Mouse (Mus musculus) thymus, postnatal 0 days (tissue): Measurements from ENCODE around the gene Olfr685. TPM values are rescaled to one million over a fixed set of nuclear protein-coding genes. Genes with fewer than 3 reads are reported as not detected.

Experiments
- DNase-seq: peaks from one replicate; pipeline ENCODE4 v3.0.0-alpha.2; 2015; ENCODE audit warnings: low spot score
- polyA plus RNA-seq: library from polyadenylated mRNA; unstranded; fragments of >200 nt; fragmentation: Nextera tagmentation; extraction: Ambion mirVana; gene quantifications from 2 replicates; pipeline ENCODE4 v1.2.1, GENCODE M21; 2015

Gene Olfr685
- not detected in 2 replicates for polyA plus RNA-seq

- no peak for DNase-seq
Observed at GRCm38 (mm10) chr7:105185912-105186311, at the start of gene Olfr685. Olfr685 (minus strand) TSS chr7:105186012.

GRCm38 (mm10) chr7:105229386-105229785 lies 43.6 kb upstream of the Olfr685 start:
- no peak for DNase-seq

GRCm38 (mm10) chr7:105228138-105228537 lies 42.3 kb upstream of the Olfr685 start:
- DNase-seq, result no peak

- no peak for DNase-seq
Observed at GRCm38 (mm10) chr7:105226703-105227102, 40.9 kb upstream of the Olfr685 start.

GRCm38 (mm10) chr7:105226072-105226471 lies 40.3 kb upstream of the Olfr685 start:
- no peak for DNase-seq

- no peak for DNase-seq
Observed at GRCm38 (mm10) chr7:105218281-105218680, 32.5 kb upstream of the Olfr685 start.

- no peak for DNase-seq
Observed at GRCm38 (mm10) chr7:105214761-105215160, 28.9 kb upstream of the Olfr685 start.

GRCm38 (mm10) chr7:105207385-105207784 lies 21.6 kb upstream of the Olfr685 start, which contains the start of gene Olfr686:
Olfr686 (minus strand) TSS chr7:105207485.
- DNase-seq, result no peak

- no peak for DNase-seq
Observed at GRCm38 (mm10) chr7:105170773-105171172, 15.0 kb downstream of the Olfr685 start.

- DNase-seq, result no peak
Observed at GRCm38 (mm10) chr7:105163553-105163952, 22.3 kb downstream of the Olfr685 start, which contains the start of gene Olfr684. Olfr684 (minus strand) TSS chr7:105163653.

- DNase-seq, result no peak
Observed at GRCm38 (mm10) chr7:105146912-105147311, 38.9 kb downstream of the Olfr685 start, which contains the start of gene Olfr683. Olfr683 (minus strand) TSS chr7:105147012.

GRCm38 (mm10) chr7:105141275-105141674 lies 44.5 kb downstream of the Olfr685 start:
- DNase-seq, result no peak

Other genes with a start within 250 kb of the Olfr685 start
- not detected in 2 replicates for gene Olfr670, start 223.4 kb downstream of the Olfr685 start, polyA plus RNA-seq
- not detected in 2 replicates for gene Olfr671, start 206.9 kb downstream of the Olfr685 start, polyA plus RNA-seq
- gene Olfr672, start 184.0 kb downstream of the Olfr685 start, polyA plus RNA-seq, result not detected in 2 replicates
- not detected in 2 replicates for gene Olfr675, start 157.6 kb downstream of the Olfr685 start, polyA plus RNA-seq
- not detected in 2 replicates for gene Olfr676, start 153.3 kb downstream of the Olfr685 start, polyA plus RNA-seq
- gene Olfr677, start 134.6 kb downstream of the Olfr685 start, polyA plus RNA-seq, result not detected in 2 replicates
- gene Olfr678, start 121.5 kb downstream of the Olfr685 start, polyA plus RNA-seq, result not detected in 2 replicates
- not detected in 2 replicates for gene Olfr679, start 104.8 kb downstream of the Olfr685 start, polyA plus RNA-seq
- not detected in 2 replicates for gene Olfr680-ps1, start 93.2 kb downstream of the Olfr685 start, polyA plus RNA-seq
- not detected in 2 replicates for gene Olfr681, start 69.2 kb downstream of the Olfr685 start, polyA plus RNA-seq
- not detected in 2 replicates for gene Olfr683, start 39.0 kb downstream of the Olfr685 start, polyA plus RNA-seq
- not detected in 2 replicates for gene Olfr684, start 22.4 kb downstream of the Olfr685 start, polyA plus RNA-seq
- gene Olfr686, start 21.5 kb upstream of the Olfr685 start, polyA plus RNA-seq, result not detected in 2 replicates
- gene Olfr688, start 102.1 kb upstream of the Olfr685 start, polyA plus RNA-seq, result not detected in 2 replicates
- not detected in 2 replicates for gene Olfr689, start 125.2 kb upstream of the Olfr685 start, polyA plus RNA-seq
- not detected in 2 replicates for gene Olfr690, start 148.1 kb upstream of the Olfr685 start, polyA plus RNA-seq
- not detected in 2 replicates for gene Olfr691, start 156.3 kb upstream of the Olfr685 start, polyA plus RNA-seq
- not detected in 2 replicates for gene Olfr692, start 182.2 kb upstream of the Olfr685 start, polyA plus RNA-seq
- gene Gm5901, start 189.0 kb upstream of the Olfr685 start, polyA plus RNA-seq, result not detected in 2 replicates
- gene Fam160a2, start 214.0 kb upstream of the Olfr685 start, polyA plus RNA-seq, result 13.7 and 16.0 TPM in 2 replicates
- 0.05 TPM in 1 of 2 replicates, not detected in the other for gene Cnga4, start 218.6 kb upstream of the Olfr685 start, polyA plus RNA-seq
- gene Cckbr, start 239.7 kb upstream of the Olfr685 start, polyA plus RNA-seq, result 0.06 and 0.20 TPM in 2 replicates